ENCODE assay signal across 10 mouse cellular contexts in the genomic region with DNA sequence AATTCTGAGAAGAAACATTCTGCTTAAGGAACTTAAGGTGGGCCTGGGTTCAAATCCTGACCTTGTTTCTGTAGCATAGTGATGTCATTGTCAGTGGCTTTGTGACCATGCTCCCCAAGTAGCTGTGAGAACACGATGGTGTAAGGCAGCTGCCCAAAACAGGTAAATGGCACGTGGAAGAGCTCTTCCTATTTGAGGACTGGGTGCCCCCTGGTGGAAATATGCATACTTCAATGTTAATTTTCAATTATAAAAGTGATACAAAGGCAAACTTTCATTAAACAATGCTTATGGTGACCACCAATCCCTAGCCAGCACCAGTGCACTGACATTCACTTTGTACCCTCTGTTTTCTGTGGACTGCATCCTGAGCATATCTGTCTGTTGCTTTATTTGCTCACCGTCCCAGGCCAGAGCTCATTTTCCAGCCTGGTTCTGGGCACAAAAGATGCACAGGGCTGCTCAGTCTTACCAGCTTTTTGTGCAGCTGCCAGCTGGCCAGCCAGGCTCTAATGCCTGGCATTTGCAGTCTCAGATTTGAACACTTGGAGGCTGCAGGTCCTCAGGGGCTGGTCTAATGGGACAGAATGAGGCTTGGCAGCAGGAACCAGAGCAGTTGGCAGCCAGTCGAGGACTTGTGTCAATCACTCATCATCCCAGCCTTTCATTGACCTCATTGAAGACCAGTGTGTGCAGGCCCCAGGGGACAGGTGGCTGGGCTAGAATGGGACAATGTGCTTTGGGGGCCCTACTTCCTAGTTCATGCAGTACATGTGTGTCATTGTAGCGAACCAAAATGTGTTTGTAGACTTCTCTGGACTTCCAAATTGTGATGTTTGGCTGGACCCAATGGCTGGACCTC. TPM values are rescaled to one million over a fixed set of nuclear protein-coding genes. Genes with fewer than 3 reads are reported as not detected.
DNase-seq lines count a peak whose midpoint lies in the region; ATAC-seq lines count a peak whose summit lies in the region.
"Had no signal": no experiment of that assay in that cellular context is flagged by ENCODE, and none has a peak within 500 bp of the region (broad histone marks: within the 10 kb centered on the region; RNA-seq: fewer than 3 reads in every experiment).

No protein-coding gene starts in this region.

- H3K9ac ChIP-seq in forebrain, embryonic 15.5 days (replicated peaks) = no peak overlapping the region
- H3K9ac ChIP-seq: embryonic facial prominence, embryonic 15.5 days had no signal

- 34% methylated on average over 5 of the region's 5 CpGs for WGBS in forebrain, embryonic 15.5 days

- DNase-seq in adrenal gland, adult 2 months = peak; percentile 38
- DNase-seq in adrenal gland, postnatal 4 days (ENCODE audit: low spot score in 2 of 2) = no peak
- DNase-seq in layer of hippocampus, postnatal 10 days (ENCODE audit: low spot score in 2 of 2) = peak; percentile 58 to 69
- no peak for DNase-seq in layer of hippocampus, adult 9-10 months (ENCODE audit: low spot score)
- peak; percentile 51 for DNase-seq in Muller cell, postnatal 12 days (ENCODE audit: inconsistent ontology term)
- DNase-seq in skeletal muscle tissue, adult 2 months (ENCODE audit: low read depth, low spot score) = peak; percentile 30
- DNase-seq in urinary bladder, postnatal 25 days (ENCODE audit: low spot score) = no peak

- H3K27ac ChIP-seq in forebrain, embryonic 15.5 days (replicated peaks) = 0 out of 2 replicates have a peak overlapping the region, but pooled peaks have one; percentile 16
- H3K27ac ChIP-seq: embryonic facial prominence, embryonic 15.5 days had no signal

- H3K4me2 ChIP-seq in forebrain, embryonic 15.5 days (replicated peaks) = no peak overlapping the region
- H3K4me2 ChIP-seq: embryonic facial prominence, embryonic 15.5 days had no signal

- no peak overlapping the region for H3K4me3 ChIP-seq in forebrain, embryonic 15.5 days
- H3K4me3 ChIP-seq: embryonic facial prominence, embryonic 15.5 days had no signal

- ATAC-seq in forebrain, embryonic 15.5 days (replicated peaks) = peak; percentile 78

- no peaks in the 10 kb centered on the region for H3K36me3 ChIP-seq in forebrain, embryonic 15.5 days
- H3K36me3 ChIP-seq: embryonic facial prominence, embryonic 15.5 days had no signal

- H3K27me3 ChIP-seq in forebrain, embryonic 15.5 days = peaks cover 14% of the 10 kb centered on the region

- no peaks in the 10 kb centered on the region; the same call in 1 of the 2 replicates for H3K4me1 ChIP-seq in forebrain, embryonic 15.5 days
- H3K4me1 ChIP-seq: embryonic facial prominence, embryonic 15.5 days had no signal

- H3K9me3 ChIP-seq in forebrain, embryonic 15.5 days = no peaks in the 10 kb centered on the region
- H3K9me3 ChIP-seq: embryonic facial prominence, embryonic 15.5 days had no signal

RNA-seq across cellular contexts. Expression of a gene that starts 6.4 kb away (rescaled TPM):
- 1 to 10 TPM; 1.5 to 4.8 TPM for total RNA-seq in adrenal gland, adult 2 months (2021)
- 2.9 and 3.3 TPM in 2 replicates for polyA plus RNA-seq in adrenal gland, adult 2 months (2012; rRNA removed)
- total RNA-seq in adrenal gland, postnatal 4 days (2021) = 1 to 10 TPM; 3.1 to 3.4 TPM
- 10 to 100 TPM; 30.6 TPM for total RNA-seq in layer of hippocampus, postnatal 10 days (2021)
- polyA plus RNA-seq in forebrain, embryonic 15.5 days (2015; fragmentation: Nextera tagmentation; extraction: Ambion mirVana) = 0.80 and 1.4 TPM in 2 replicates
- polyA plus RNA-seq: C2C12 had no signal

Comparison
In these comparisons a context has a peak if more than half of its experiments do, and no peak if none do; other contexts are left out.
1. DNase-seq: peak in adrenal gland, adult 2 months (single experiment), layer of hippocampus, postnatal 10 days (2 of 2), Muller cell, postnatal 12 days (single experiment) and skeletal muscle tissue, adult 2 months (single experiment); none in adrenal gland, postnatal 4 days (0 of 2), layer of hippocampus, adult 9-10 months (single experiment) and urinary bladder, postnatal 25 days (single experiment).
2. RNA of a gene that starts 6.4 kb away (total RNA-seq): 30.6 TPM in layer of hippocampus, postnatal 10 days; 1.5 to 4.8 TPM in adrenal gland, adult 2 months and 3.1 to 3.4 TPM in adrenal gland, postnatal 4 days; every median in the first group is over 4 times any median in the second.